Mouse (Mus musculus) forebrain, embryonic 10.5 days (tissue): ENCODE measurements around the gene Phc2. TPM values are rescaled to one million over a fixed set of nuclear protein-coding genes. Genes with fewer than 3 reads are reported as not detected.
A peak's percentile ranks its signal among the peaks of the same experiment; 100 is the strongest.

ENCODE experiments used
- DNase-seq: peaks from one replicate; pipeline ENCODE4 v3.0.0-alpha.2; 2017; ENCODE audit warnings: low spot score; ENCODE audit errors: extremely low spot score
- H3K27ac ChIP-seq: fragments of 300-500 bp; sonication (generic); 2 replicates; pipeline ENCODE4 v1.5.1; 2016; ENCODE audit warnings: mild to moderate bottlenecking
- H3K27me3 ChIP-seq: fragments of 300-500 bp; sonication (generic); 2 replicates; pipeline ENCODE4 v1.6.1; 2016; ENCODE audit warnings: mild to moderate bottlenecking; ENCODE audit not compliant: poor library complexity, severe bottlenecking
- H3K36me3 ChIP-seq: fragments of 300-500 bp; sonication (generic); replicated peaks from 2 replicates; pipeline ENCODE4 v1.6.1; 2016; ENCODE audit warnings: mild to moderate bottlenecking, moderate library complexity
- H3K4me1 ChIP-seq: fragments of 300-500 bp; sonication (generic); 2 replicates; pipeline ENCODE4 v1.6.1; 2016
- H3K4me3 ChIP-seq: fragments of 300-500 bp; sonication (generic); 2 replicates; pipeline ENCODE4 v1.5.1; 2016; ENCODE audit warnings: mild to moderate bottlenecking, moderate library complexity
- H3K9me3 ChIP-seq: fragments of 300-500 bp; sonication (generic); 2 replicates; pipeline ENCODE4 v1.6.1; 2016; ENCODE audit warnings: mild to moderate bottlenecking, moderate library complexity
- WGBS: fragments of 180-500 bp; shearing (Covaris S2); methylation state at CpG from one replicate; pipeline ENCODE4 v1.1.7; 2016; 5-methylcytosine and 5-hydroxymethylcytosine counted together
- polyA plus RNA-seq: library from polyadenylated mRNA; unstranded; fragments of >200 nt; fragmentation: Nextera tagmentation; extraction: Ambion mirVana; gene quantifications from 2 replicates; pipeline ENCODE4 v1.2.1, GENCODE M21; 2016

Phc2 gene
- polyA plus RNA-seq, 1 experiment from 2014 or later = 23.4 TPM

DNA sequence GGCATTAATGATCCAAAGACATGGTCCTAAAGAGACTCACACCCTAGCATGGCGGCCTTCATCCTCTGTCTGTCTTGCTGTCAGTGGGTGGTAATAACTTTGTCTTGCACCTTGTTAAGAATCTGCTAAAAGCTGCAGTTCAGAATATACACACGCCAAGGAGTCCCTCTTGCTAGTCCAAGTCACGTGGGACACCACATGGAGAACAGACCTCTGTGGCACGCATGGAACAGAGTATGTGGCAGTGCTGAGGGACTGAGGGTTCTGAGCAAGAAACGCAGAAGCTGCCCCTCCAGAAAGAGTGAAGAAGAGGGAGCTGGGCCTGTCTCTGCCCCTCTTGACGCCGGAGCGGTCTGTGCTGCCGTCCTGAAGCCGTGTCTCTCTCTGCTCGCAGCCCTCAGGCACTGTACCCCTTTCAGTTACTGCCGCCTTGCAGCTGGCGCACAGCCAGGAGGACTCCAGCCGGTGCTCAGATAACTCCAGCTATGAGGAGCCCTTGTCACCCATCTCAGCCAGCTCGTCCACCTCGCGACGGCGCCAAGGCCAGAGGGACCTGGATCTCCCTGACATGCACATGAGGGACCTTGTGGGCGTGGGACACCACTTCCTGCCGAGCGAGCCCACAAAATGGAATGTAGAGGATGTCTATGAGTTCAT lies 93.2 kb downstream of the Phc2 start:
- H3K27ac ChIP-seq = no peak overlapping the region
- peaks cover 6% of the 10 kb centered on the region for H3K4me1 ChIP-seq
- H3K4me3 ChIP-seq = no peak overlapping the region
- no peaks in the 10 kb centered on the region for H3K9me3 ChIP-seq
- H3K36me3 ChIP-seq = peaks cover 100% of the 10 kb centered on the region
- WGBS = 94% methylated on average over 22 of the region's 22 CpGs
- no peak for DNase-seq
- no peaks in the 10 kb centered on the region for H3K27me3 ChIP-seq

DNA sequence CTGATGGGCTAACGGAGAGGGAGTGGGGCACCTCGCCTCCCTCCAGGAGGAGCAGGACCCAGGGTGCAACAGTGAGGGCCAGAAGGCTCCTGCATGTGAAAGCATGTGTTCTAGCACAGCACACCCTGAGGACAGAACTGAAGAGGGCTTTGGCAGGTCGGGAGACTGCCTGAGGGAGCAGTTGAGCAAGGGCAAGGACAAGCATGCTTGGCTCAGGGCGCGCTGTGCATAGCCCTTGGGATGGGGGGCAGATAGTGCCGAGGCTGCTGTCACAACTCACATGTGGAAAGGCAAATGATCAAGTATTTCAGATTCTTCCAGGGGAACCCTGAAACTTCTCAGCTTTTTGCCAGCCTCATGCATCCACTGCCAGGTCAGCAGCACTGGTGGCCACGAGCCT lies 93.8 kb downstream of the Phc2 start:
- Histone ChIP-seq H3K36me3 (peaks cover 100% of the 10 kb centered on the region), H3K27ac (no peak overlapping the region), H3K27me3 (no peaks in the 10 kb centered on the region), H3K4me3 (no peak overlapping the region), H3K4me1 (peaks cover under 1% of the 10 kb centered on the region), H3K9me3 (no peaks in the 10 kb centered on the region)
- DNase-seq = no peak
- WGBS = 93% methylated on average over 7 of the region's 7 CpGs

DNA sequence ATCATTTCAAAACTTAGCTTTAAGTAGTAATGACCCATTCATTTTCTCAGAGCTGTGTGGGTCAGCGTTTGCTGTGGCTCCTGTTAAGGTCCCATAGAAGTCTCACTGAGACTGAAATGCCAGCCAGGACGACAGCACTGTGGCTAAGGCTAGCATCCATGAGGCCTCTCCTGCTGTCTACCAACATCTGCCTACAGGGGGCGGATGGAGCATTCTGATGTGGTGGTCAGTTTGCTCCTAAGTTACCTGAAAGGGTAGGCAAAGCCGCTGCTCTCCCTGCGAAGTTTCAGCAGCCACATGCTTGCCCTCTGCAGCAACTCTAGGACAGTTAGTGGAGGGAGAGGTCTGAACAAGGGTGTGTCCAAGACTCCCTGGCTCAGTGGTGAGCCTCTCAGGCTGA lies 96.5 kb downstream of the Phc2 start:
- no peak for DNase-seq
- peaks cover 98% of the 10 kb centered on the region for H3K36me3 ChIP-seq

DNA sequence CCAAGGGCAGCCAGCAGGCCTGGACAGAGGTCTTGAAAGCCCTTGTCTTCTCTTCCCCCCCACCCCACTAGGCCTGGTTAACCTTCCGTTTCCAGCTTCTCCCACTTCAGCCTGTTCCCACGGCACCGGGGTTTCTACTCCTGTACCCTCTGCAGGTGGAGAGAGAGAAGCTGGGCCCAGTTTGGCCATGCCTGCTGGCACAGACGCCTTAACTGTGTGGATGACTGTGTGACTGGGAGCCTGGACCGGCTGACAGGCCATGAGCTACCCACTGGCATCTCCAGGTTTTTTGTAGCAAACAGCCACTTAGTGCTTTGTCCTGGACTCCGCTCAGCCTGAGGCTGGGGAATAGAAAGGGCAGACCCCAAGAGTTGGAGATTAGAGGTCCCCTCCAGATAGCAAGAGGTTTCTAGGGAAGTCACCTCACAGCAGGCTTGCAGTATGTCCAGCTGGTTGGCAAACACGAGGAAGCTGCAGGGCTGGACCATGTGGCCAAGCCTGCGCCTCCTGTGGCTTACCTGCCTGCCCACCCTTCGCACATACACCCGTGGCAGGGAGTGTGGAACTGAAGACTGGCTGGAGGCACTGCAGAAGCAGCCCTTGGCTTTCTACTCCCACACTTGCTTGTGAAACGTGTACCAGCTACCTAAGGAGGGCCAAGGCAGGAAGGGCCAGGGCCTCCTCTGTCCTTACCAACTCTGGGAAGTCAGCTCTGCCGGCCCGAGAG lies 97.7 kb downstream of the Phc2 start:
- WGBS = 89% methylated on average over 13 of the region's 13 CpGs
- H3K4me1 ChIP-seq = peaks cover 16% of the 10 kb centered on the region
- no peaks in the 10 kb centered on the region for H3K9me3 ChIP-seq
- H3K4me3 ChIP-seq = no peak overlapping the region
- H3K36me3 ChIP-seq = peaks cover 88% of the 10 kb centered on the region
- no peaks in the 10 kb centered on the region for H3K27me3 ChIP-seq
- no peak overlapping the region for H3K27ac ChIP-seq
- DNase-seq = no peak

More for the DNA sequence above, 96.5 kb downstream of the Phc2 start:
- no peak overlapping the region for H3K4me3 ChIP-seq
- peaks cover 14% of the 10 kb centered on the region for H3K4me1 ChIP-seq
- no peak overlapping the region for H3K27ac ChIP-seq
- H3K9me3 ChIP-seq = no peaks in the 10 kb centered on the region
- no peaks in the 10 kb centered on the region for H3K27me3 ChIP-seq
- 58% methylated on average over 5 of the region's 5 CpGs for WGBS

DNA sequence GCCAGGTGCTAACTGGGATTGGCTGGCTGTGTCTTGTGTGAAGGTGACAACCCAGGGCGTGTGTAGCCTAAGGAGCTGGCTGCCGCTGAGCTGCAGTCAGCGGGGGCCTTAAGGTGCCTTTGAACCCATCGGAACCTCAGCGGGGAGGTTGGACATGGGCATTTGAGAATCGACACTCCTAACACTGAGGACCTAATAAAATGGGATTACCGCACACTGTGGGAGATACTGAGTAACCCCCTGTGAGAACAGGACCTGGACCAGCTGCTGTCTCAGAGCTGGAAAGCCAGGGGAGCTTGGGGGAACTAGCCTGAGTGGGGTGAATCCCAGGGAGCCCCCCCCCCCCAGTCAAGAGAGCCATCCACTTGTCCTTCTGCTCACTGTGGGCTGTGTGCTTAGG lies 99.1 kb downstream of the Phc2 start:
- peaks cover 16% of the 10 kb centered on the region for H3K4me1 ChIP-seq
- H3K27ac ChIP-seq = no peak overlapping the region
- no peak for DNase-seq
- H3K36me3 ChIP-seq = peaks cover 74% of the 10 kb centered on the region
- no peaks in the 10 kb centered on the region for H3K9me3 ChIP-seq
- no peak overlapping the region for H3K4me3 ChIP-seq
- 90% methylated on average over 7 of the region's 7 CpGs for WGBS
- H3K27me3 ChIP-seq = no peaks in the 10 kb centered on the region

DNA sequence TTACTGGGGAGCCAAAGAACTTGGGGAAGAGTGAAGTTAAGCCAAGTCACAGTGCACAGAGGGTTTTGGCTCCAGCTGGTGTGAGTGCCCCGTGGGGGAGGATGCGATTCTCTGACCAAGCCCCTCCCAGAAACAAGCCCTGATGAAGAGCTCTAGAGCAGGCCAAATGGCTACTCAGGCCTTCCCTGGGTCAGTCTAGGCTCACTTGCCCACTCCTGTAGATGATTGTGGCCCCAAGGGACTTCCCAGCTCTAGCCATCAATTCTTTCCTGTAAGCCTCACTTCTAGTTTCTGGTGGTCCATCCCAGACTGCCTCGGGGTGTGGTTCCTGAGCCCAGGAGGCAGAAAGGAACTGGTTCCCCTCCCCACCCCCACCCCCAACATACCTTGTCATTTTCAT lies 100.6 kb downstream of the Phc2 start, which contains the start of gene A3galt2:
Gene A3galt2, plus strand, starts transcription at position 301 of the 400 bp plus-strand sequence.
- Histone ChIP-seq H3K4me3 (no peak within 1 kb of the TSS), H3K27me3 (no peaks in the 10 kb centered on the region), H3K9me3 (no peaks in the 10 kb centered on the region), H3K27ac (peak within 1 kb of the TSS; percentile 56; the same call in 1 of the 2 replicates), H3K36me3 (peaks cover 59% of the 10 kb centered on the region), H3K4me1 (peaks cover 22% of the 10 kb centered on the region)
- no peak for DNase-seq
- WGBS = 85% methylated on average over 3 of the region's 3 CpGs

DNA sequence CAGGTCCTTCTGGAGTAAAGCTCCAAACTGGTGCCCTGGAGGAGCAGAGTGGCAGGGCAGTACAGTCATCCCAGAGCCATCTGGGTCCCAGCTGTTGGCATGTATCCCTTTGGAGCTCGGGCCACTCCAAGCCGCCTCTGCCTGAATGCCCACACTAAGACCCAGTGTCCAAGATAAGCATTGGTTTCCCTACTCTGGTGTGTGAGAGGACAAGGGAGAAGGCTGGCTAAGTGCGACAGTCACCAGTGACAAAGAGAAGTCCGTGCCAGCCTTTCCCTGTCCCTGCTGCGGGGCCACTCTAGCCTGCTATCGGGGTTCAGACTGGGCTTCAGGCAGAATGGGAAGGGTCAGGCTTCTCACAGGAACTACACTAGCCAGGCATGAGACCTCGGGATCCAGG lies 101.4 kb downstream of the Phc2 start:
- Histone ChIP-seq H3K36me3 (peaks cover 51% of the 10 kb centered on the region), H3K27ac (peak overlapping the region; percentile 56; the same call in 1 of the 2 replicates), H3K9me3 (no peaks in the 10 kb centered on the region), H3K4me1 (peaks cover 22% of the 10 kb centered on the region), H3K4me3 (no peak overlapping the region), H3K27me3 (no peaks in the 10 kb centered on the region)
- DNase-seq = no peak
- 84% methylated on average over 7 of the region's 7 CpGs for WGBS

DNA sequence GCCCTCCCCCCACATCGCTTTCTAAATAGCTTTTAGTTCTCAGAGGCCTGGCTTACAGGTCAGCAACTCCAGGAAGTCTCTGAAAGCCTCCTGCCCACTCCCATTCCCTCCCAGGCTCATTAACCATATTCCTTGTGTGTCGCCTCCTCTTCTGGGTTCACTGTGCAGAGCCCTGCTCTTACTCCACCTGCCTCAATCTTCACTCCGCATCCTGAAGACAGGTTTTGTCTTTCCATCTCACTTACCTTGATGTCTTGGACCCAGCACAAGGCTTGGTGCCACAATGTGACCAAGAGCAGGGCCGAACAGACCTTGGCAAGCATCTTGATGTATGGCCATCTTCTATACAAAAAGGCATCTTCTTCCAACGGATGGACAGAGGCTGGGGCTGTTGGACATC lies 104.7 kb downstream of the Phc2 start:
- H3K27me3 ChIP-seq = no peaks in the 10 kb centered on the region
- H3K4me1 ChIP-seq = peaks cover 20% of the 10 kb centered on the region
- H3K4me3 ChIP-seq = no peak overlapping the region
- DNase-seq = no peak
- peaks cover 18% of the 10 kb centered on the region for H3K36me3 ChIP-seq
- H3K9me3 ChIP-seq = peaks cover 12% of the 10 kb centered on the region
- WGBS = 87% methylated on average over 5 of the region's 5 CpGs
- H3K27ac ChIP-seq = no peak overlapping the region

DNA sequence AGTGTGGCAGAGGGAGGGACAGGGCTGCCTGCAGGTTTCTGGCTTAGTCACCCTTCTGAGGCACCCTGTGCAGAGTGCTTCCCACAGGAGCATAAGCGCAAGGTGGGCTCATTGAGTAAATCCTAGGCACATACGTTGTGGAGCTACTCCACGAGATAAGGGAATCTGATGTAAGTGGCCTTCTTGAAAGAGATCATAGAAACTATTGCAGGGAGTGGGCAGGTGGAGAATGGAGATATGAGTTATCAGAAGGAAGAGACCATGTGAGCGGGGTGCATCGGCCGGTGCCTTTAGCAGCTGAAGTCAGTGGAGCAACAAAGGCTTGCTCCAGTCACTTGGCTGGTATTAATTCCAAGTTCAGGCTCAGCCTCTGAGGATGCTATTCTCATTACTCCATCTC lies 105.5 kb downstream of the Phc2 start:
- Histone ChIP-seq H3K27ac (no peak overlapping the region), H3K4me1 (peaks cover 18% of the 10 kb centered on the region), H3K36me3 (peaks cover 11% of the 10 kb centered on the region), H3K4me3 (no peak overlapping the region), H3K9me3 (peaks cover 12% of the 10 kb centered on the region), H3K27me3 (no peaks in the 10 kb centered on the region)
- WGBS = 92% methylated on average over 6 of the region's 6 CpGs
- DNase-seq = no peak

DNA sequence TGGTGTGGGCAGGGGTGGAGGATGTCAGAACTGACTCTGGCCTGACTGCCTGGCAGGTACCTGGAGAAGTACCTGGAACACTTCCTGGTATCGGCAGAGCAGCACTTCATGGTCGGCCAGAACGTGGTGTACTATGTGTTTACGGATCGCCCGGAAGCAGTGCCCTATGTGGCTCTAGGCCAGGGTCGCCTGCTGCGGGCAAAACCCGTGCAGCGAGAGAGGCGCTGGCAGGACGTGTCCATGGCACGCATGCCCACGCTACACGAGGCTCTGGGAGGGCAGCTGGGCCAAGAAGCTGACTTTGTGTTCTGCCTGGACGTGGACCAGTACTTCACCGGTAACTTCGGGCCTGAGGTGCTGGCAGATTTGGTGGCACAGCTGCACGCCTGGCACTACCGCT lies 112.4 kb downstream of the Phc2 start:
- H3K27ac ChIP-seq = no peak overlapping the region
- 93% methylated on average over 20 of the region's 20 CpGs for WGBS

DNA sequence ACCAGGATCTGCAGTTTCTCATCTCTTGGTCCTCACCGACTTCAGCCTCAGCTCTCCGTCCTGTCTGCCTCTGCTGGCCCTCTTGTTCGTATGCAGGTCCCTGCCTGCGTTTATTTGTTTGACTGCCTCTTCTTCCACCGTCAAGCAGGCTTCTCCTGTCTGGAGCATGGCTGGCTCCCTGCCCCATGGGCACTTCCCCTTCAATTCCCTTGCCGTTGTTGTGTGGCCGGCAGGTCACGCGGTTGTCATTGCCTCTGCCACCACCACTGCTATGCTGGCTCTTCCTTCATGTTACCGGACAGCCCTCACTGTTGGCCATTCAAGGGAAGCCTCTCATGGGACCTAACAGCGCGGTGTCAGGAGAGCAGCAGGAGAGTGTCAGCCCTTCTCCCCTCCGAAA lies 113.6 kb downstream of the Phc2 start:
- H3K9me3 ChIP-seq = peaks cover 6% of the 10 kb centered on the region
- H3K4me3 ChIP-seq = no peak overlapping the region
- H3K4me1 ChIP-seq = peaks cover 22% of the 10 kb centered on the region
- H3K27ac ChIP-seq = no peak overlapping the region
- H3K27me3 ChIP-seq = no peaks in the 10 kb centered on the region
- H3K36me3 ChIP-seq = peaks cover 18% of the 10 kb centered on the region
- DNase-seq = no peak
- WGBS = 85% methylated on average over 13 of the region's 13 CpGs

More for the DNA sequence above, 112.4 kb downstream of the Phc2 start:
- H3K4me1 ChIP-seq = peaks cover 22% of the 10 kb centered on the region
- H3K36me3 ChIP-seq = peaks cover 6% of the 10 kb centered on the region
- peaks cover 12% of the 10 kb centered on the region for H3K9me3 ChIP-seq
- DNase-seq = no peak
- H3K27me3 ChIP-seq = no peaks in the 10 kb centered on the region
- no peak overlapping the region for H3K4me3 ChIP-seq

DNA sequence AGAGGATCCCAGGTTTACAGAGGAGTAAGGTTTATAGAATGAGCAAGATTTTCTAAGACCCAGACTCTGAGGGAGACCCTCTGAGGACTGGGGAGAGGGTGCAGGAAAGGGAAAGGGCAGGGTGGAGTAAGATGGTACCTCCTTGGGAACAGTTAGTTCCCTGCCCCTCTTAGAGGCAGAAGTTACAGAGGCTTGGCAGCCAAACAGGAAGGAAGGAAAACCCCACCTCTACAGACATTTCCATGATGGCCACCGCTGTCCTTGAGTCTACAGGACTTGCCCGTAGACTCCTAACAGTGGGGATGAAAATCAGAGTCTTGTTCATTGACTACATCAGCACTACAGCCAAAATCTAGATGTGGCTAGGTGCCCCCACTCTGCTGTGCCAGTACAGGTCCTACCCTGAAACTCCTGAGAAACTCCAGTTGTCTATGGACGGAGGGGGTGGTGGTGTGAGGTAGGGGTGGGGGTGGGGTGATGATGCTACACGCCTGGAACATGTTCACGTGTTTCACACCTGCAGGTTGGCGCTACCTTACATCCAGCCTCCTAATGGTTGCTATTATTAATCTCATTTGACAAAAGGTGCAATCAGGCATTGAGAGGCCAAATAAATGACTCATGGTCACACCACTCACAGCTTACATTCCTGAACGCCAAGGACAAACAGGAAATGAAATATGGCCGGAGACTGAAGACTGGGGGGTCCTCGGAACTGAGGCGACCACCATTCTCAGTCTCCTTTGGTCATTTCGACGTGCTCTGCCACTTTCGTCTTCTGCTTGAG lies 115.3 kb downstream of the Phc2 start:
- WGBS = 92% methylated on average over 13 of the region's 13 CpGs
- Histone ChIP-seq H3K4me1 (peaks cover 22% of the 10 kb centered on the region), H3K9me3 (no peaks in the 10 kb centered on the region), H3K27me3 (no peaks in the 10 kb centered on the region), H3K27ac (no peak overlapping the region), H3K4me3 (no peak overlapping the region), H3K36me3 (peaks cover 35% of the 10 kb centered on the region)
- DNase-seq = no peak

DNA sequence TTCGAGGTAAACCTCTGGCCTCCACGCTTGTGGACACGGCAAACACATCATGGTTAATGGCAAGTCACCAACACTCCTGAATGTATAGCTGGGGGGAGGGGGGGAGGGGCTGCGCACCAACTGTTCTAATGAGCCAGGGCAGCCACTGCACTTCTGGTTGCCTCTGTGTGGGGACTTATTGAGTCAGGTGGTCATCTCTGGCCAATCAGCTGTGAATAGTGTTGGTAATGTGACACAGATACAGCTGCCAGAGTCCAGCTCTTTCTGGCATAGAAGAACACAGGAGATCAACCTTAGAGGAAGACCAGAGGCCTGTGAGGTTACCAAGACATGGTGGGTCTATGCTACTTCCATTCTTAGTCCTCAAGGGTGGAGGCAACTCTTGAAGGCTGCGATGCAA lies 116.2 kb downstream of the Phc2 start:
- Histone ChIP-seq H3K4me1 (peaks cover 22% of the 10 kb centered on the region), H3K4me3 (no peak overlapping the region), H3K27ac (peak overlapping the region; percentile 48), H3K36me3 (peaks cover 44% of the 10 kb centered on the region), H3K27me3 (no peaks in the 10 kb centered on the region), H3K9me3 (no peaks in the 10 kb centered on the region)
- DNase-seq = no peak
- 93% methylated on average over 5 of the region's 5 CpGs for WGBS
